Mouse (Mus musculus) T-helper 2 cell (primary cell): Measurements from ENCODE around the gene Aco2.

Source experiments
- in situ Hi-C: fragments of 300-600 bp; cut with MboI, MseI; formaldehyde crosslinking; loops from one replicate; pipeline ENCODE4 v1.15.1; 2025; ENCODE audit warnings: high pct_unique_total_duplicates

Aco2 gene

GRCm38 (mm10) chr15:81917621-81918463 lies 45.7 kb downstream of the Aco2 start:
- in situ Hi-C loops = no loop called here

GRCm38 (mm10) chr15:81919062-81919461 lies 47.0 kb downstream of the Aco2 start:
- in situ Hi-C loops = no loop called here

GRCm38 (mm10) chr15:81920546-81921217 lies 48.6 kb downstream of the Aco2 start:
- in situ Hi-C loops = no loop called here

- in situ Hi-C loops = no loop called here
Measured at GRCm38 (mm10) chr15:81921255-81921654, 49.1 kb downstream of the Aco2 start.

GRCm38 (mm10) chr15:81924933-81925332 lies 52.8 kb downstream of the Aco2 start:
- in situ Hi-C loops = no loop called here

- in situ Hi-C loops = no loop called here
Measured at GRCm38 (mm10) chr15:81925760-81926445, 53.8 kb downstream of the Aco2 start, which contains the start of gene Polr3h. Gene Polr3h, minus strand, starts transcription at chr15:81926240.

GRCm38 (mm10) chr15:81926446-81926822 lies 54.3 kb downstream of the Aco2 start:
- in situ Hi-C loops = no loop called here

GRCm38 (mm10) chr15:81927741-81928140 lies 55.6 kb downstream of the Aco2 start:
- in situ Hi-C loops = no loop called here

- in situ Hi-C loops = no loop called here
Measured at GRCm38 (mm10) chr15:81928277-81928676, 56.2 kb downstream of the Aco2 start.

GRCm38 (mm10) chr15:81932951-81933470 lies 60.9 kb downstream of the Aco2 start:
- in situ Hi-C loops = no loop called here

GRCm38 (mm10) chr15:81933986-81934385 lies 61.9 kb downstream of the Aco2 start:
- in situ Hi-C loops = no loop called here

GRCm38 (mm10) chr15:81935869-81936637 lies 63.9 kb downstream of the Aco2 start:
- in situ Hi-C loops = no loop called here

- in situ Hi-C loops = no loop called here
Measured at GRCm38 (mm10) chr15:81936679-81937078, 64.6 kb downstream of the Aco2 start, which contains the start of gene Csdc2. Gene Csdc2, plus strand, starts transcription at chr15:81936759.

- in situ Hi-C loops = no loop called here
Measured at GRCm38 (mm10) chr15:81937098-81937972, 65.2 kb downstream of the Aco2 start.

GRCm38 (mm10) chr15:81938246-81938645 lies 66.1 kb downstream of the Aco2 start:
- in situ Hi-C loops = no loop called here

GRCm38 (mm10) chr15:81939157-81939715 lies 67.1 kb downstream of the Aco2 start:
- in situ Hi-C loops = no loop called here

GRCm38 (mm10) chr15:81939774-81940173 lies 67.7 kb downstream of the Aco2 start:
- in situ Hi-C loops = no loop called here

GRCm38 (mm10) chr15:81940219-81940618 lies 68.1 kb downstream of the Aco2 start:
- in situ Hi-C loops = no loop called here

- in situ Hi-C loops = no loop called here
Measured at GRCm38 (mm10) chr15:81941010-81941409, 68.9 kb downstream of the Aco2 start.

GRCm38 (mm10) chr15:81943176-81943749 lies 71.2 kb downstream of the Aco2 start:
- in situ Hi-C loops = no loop called here
